Mouse (Mus musculus) MEL-GATA-1-ER (cell line): ENCODE results near the gene Faf2.

Experiments used
- DNase-seq: peaks from one replicate; pipeline ENCODE4 v3.0.0-alpha.2; 2012; ENCODE audit warnings: low read depth; ENCODE audit errors: extremely low read depth

The Faf2 gene

DNA sequence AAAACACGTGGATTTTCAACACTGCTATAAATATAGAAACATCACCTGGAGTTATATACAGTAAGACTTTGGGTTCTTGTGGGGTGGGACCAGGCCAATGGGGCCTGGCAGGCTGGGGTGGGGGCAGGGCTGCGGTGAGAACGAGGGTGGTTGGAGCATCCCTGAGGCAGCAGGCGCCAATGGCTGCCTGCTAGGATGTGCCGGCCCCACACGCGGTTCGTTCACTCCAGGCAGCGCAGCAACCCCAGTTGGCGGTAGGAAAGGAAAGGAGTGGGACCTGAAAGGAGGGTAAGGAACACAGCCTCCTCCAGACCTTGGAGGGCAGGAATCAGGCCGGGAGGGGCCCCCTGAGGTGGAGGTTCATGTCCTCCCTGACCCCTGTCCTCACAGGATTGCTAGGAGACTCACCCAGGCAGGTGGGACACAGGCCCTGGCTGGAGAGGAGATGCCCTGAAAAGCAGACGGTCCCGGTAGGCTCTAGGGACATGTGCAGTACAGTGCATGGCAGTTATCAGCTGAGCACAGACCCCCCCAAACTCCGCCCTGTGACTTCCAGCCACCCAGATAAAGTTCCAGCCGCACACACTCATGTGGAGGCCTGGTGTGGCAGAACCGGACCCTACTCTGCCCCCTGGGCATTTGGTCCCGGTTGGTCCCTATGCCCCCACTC, 58.7 kb downstream of the Faf2 start:
- no peak for DNase-seq

DNA sequence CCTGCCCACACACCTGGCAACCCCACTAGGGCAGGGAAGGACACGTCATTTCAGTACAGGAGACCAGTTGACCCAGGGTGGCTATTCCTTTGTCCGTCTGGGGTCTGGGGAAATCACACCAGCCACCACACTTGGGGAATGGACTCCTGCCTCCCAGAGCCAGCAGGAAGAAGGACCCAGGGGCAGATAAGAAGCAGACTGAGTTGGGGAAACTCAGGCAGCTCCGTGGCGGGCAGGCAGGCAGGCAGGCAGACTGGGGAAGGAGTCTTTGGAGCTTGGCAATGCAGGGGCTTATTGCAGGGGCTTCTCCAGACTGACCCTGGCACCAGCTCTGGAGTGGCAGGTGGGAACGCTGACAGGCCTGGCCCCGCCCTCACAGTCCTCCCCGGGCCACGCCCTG, 59.7 kb downstream of the Faf2 start:
- no peak for DNase-seq

DNA sequence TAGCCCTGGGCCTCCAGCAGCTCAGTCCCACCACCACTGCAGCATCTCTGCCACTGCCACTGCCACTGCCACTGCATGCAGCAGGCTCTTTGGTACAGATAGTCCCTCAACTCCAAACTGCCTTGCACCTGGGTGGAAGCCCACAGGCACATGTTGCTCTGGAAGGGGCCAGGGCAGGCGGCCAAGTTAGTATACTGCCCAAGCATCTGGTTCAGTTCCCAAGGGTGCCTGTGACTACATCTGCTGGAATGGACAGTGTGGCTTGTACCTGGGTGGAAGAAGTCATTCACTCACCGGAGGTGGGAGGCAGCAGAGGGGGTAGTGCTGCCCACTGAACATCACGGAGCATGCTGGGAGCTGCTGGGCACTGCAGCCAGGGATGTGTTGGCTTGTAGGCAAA, 61.7 kb downstream of the Faf2 start:
- no peak for DNase-seq

DNA sequence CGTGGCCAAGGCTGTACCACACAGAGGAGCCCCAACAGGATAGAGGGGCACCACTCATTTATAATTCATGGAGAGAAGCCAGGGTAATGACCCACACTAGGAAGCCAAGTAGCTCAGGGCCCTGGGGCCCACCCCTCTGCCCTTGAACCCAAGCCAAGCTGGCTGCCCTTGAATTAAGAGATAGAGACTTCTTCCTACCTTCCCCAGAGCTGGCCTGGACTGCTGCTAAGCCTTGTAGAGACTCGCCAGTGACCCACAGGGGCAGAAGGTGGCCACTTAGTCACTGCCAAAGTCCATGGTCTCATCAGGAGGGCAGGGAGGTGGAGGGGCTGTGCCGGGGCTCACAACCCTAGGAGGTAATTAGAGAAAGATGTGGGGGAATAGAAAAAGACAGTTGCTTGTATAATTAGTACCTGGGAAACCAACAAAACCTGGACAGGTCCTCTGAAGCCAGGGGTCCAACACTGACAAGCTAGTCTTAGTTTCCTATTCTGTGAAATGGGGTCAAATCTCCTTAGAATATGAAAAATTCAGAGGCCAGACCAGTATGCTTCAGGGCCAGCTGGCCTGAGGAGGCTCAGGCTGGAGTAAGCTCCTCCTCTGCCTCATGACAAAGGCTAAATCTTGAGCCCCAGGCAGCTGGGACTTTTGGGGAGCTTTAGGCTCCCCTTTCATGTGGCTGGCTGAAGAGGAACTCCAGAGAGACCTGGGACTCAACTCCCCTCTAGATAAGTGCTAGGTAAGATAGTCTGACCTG, 62.7 kb downstream of the Faf2 start:
- DNase-seq, result no peak

DNA sequence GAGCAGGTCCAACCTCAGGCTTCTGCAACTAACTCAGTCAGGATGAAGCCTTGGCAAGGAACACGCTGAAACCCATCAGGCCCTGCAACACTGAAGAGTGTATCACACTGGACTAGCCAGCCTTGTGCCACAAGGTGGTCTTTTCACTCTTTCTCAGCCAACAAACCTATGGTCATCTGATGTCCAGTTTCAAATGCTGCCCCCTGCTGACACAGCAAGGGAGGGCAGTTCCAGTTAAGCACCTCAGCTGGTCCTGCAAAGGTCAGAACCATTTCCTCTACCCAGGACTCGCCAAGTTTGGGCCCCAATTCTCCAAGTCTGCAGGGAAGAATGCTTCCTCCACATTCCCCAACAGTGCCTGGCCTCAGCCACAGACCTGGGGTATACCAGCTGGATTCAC, 63.6 kb downstream of the Faf2 start:
- DNase-seq, result no peak

DNA sequence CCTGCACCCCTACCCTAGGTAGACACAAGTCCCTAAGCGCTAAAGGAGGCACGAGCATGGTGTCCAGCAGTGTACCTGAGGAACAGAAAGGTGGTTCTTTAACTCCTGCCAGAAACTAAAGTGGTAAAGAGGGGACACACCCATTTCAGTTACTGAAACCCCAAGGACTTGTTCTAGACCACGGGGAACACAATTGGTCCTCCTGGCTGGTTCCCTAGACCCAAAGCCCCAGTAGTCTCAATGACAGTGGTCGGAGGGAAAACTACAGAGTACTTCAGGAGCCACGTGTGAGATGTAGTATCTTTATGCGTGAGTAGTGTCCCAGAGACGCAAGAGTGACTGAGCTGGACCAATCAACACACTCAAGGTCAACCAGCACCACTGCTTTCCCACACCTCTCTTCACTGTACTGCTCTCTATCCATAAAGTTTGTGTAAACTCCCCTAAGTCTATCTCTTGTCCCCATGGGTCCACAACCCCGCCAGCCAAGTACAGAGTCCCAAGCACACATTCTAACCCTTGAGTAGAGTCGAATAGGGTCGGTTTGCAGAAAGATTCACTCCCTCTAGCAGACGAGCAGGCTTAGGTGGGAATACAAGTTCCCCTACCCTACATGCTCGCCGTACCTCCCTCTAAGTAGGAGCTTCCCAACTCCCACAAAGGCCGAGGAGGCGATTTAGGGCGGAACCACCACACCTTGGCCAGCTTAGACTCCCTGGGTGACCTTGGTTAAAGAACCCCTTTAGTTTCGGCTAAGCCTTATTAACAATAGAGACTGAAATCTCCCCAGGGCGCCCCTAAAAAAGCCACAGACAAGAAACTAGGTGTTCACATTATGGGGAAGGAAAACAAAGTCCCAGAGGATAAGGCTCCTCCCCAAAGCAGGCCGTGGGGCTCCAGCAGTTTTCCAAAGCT, 64.8 kb downstream of the Faf2 start:
- no peak for DNase-seq

DNA sequence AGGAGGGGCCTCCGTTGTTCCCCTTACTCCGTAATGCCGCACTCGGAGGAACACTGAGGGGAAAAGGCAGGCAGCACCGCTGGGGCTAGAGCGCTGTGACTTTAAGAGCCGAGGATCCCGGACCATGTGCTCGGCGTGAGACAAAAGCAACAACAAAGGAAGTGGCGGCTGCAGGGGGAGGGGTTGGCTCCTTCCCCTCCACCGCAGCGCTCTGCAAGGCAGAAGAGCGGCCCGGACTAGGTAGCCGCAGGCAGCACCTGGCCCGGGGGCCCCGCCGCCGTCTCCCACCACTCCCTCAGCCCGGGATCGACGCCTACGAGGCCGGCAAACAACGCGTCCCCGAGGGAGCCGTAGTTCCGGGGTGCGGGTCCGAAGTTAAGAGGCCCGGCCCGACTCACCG, 65.5 kb downstream of the Faf2 start:
- no peak for DNase-seq

DNA sequence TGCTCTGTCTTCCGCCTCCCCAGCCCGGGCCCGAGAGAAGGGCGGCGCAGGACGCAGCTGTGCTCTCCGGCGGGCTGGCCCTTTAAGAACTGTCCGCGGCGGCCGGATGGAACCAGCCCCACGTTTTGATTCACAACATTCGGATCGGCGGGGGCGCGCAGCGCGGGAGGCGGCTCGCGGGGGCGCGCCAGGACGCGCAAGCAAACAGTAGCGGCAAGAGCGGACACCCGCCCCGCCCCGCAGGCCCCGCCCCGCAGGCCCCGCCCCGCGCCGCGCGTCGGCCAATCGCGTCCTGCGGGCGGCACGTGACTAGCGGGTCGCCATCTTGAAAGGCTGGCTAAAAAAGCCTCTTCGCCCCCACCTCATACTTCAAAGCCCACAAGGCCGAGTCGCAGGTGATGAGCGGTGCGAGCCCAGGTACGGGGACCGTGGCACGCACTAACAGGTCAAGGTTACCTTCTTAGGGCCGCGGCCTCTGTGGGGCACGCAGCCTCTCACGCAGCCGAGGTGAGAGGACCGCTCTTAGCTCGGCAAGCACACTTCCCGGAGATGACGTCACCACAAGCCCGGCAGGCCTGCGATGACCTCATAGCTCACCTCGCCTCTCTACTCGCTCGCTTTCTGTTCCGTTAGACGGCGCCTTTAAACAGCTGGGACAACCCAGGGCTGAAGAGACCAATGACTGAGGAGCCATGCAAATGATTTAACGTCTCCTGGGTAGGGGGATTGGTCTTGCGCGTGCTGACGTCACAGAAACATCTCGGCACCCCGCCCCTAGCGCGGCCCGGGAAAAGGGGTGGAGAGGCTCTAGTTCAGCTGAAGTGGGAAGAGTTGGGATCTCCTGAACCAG, 66.2 kb downstream of the Faf2 start:
- DNase-seq, result peak; percentile 96

DNA sequence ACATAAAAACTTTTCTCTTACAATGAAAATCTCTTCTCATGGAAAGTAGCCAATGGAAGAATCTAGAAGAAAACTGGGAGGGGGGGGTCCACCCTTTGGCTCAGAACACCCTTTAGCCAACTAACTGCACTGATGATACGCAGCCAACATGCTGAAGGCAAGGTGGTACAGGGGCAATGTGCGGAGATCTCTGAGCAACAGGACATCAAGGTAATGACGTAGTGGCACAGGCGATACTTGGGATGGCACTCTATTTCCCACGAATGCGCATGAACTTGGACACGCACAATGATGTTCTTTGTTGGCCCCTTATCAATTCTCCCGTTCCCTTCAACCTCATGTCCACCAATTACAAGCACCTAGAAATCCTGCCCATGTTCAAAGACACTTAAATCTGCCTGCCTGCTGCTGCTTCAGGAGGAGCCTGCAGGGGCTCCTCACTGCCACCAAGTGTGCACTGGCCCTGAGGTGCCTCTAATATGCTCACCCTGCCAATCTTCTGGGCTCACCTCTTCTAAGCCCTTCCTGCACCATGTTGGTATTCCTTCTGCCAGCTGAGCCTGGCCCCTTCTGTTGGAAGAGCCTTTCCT, 68.7 kb downstream of the Faf2 start:
- no peak for DNase-seq

DNA sequence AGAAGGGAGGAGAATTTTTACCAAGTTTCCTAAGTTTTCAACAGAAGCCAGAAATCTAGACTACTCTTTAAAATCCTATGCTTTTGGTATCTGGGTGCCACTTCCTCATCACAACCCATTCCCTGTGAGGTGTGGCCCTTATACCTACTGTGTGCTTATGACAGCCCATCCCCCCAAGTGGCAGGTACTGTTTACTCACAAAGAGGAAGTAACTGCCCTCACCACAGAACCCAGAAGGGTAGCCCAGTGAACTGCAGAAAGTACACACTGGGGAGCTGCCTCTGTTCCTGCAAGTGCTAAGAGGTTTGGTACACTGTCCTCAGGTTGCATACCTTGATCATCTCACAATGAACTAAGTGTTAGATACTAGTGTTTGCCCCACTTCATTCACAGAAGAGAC, 70.2 kb downstream of the Faf2 start:
- peak; percentile 70 for DNase-seq

DNA sequence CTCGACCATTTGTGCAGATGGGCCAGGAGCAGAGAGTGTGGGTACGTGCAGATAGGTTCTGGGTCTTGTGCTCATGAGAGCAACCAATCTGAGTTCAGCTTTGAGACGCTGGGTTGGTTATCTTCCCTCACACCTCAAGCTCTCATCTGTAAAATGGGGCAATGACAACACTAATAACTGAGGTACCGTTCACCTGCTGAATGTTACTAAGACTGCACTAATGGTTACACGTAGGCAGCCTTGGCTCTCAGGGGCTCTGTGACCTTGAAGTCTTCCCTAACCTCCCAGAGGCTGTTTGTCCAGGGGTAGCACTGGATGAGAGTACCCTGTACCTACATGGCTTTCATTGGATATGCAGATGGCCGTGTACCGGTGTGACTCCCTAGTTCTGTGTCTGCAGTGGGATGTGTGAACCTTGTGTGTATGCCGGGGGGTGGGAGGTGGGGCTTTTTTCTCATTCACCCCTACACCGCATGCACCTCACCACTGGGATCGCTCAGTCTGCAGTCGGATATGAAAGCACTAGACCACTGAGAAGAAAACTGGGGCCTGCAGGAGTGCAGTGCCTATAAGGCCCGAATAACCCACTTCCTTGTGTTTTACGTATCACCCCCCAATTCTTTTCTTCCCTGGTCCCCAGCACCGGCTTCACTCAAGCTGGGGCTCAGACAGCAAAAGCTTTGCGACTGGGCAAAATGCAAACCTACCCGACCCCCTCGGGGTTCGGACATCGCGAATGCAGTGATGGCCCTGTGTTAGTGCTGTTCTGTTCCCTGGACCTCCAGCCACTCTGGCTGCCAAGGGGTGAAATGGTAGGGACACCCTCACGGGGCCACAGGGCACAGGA, 71.3 kb downstream of the Faf2 start:
- no peak for DNase-seq

DNA sequence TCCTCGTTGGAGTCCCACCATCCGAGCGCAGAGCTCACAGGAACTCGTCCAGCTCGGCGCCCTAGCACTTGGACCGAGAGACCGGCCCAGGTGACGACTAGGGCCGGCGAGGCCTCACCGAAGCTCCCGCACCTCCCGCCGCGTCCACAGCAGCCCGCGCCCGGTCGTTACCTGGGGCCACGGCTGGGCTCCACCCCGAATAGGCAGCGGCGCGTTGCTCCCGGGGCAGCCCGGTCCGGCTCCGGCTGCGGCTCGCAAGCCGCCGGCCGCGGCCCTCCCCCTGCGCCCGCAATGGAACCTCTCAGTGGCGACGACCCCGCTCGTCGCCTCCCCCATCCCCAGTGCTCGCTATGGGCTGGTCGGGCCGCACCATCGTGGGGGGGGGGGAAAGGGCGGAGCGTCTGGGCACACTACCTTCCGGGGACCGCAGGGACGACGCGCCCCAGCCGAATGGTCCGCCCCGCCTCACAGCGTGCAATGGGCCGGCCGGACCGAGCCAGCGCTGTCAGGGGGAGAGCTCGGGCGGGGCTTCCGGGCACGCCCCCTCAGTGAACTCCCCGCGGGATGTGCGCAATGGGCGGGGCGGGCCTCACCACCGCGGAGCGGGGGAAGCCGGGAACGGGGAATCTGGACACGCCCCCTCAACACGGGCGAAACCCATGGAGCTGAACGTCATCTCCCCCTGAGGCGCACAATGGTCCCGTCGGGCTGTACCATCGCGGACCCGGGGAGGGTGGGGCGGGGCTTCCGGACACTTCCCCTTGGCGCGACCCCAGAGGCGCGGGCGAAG, 72.2 kb downstream of the Faf2 start, which contains the start of gene Rnf44:
Gene Rnf44, minus strand, starts transcription at position 350 of the 790 bp plus-strand sequence.
- peak; percentile 95 for DNase-seq

DNA sequence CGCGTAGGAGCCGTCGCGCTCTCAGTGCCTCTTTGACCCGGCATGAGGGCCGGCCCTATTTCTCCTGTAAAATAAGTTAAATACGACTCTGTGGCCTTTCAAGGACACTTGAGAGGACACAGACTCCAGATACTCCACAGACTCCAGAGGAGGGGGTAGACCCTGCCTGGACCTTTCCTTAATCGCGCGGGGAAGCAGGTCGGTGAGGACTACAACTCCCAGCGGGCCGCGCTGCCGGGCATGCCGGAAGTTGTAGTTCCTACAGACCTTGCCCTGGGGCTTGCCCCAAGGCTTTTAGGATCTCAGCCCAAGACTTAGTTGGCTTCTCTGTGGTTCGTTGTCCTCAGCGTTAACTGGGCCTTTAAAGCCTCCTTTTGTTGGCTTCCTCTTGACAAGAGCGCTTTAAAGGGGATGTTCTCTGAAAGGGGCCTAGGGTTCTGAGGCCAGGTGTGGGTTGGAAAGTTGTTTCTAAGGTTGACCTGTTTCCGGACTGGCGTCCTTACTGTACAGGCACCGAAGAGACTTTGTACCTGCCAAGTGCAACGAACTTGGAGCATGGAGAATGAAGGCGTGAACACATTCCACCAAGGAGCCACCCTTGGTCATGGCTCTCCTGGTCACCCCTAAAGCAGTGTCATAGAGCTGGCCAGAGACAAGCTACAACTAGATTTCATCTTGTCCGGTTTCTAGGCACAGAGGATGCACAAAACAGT, 72.9 kb downstream of the Faf2 start:
- peak; percentile 78 for DNase-seq

DNA sequence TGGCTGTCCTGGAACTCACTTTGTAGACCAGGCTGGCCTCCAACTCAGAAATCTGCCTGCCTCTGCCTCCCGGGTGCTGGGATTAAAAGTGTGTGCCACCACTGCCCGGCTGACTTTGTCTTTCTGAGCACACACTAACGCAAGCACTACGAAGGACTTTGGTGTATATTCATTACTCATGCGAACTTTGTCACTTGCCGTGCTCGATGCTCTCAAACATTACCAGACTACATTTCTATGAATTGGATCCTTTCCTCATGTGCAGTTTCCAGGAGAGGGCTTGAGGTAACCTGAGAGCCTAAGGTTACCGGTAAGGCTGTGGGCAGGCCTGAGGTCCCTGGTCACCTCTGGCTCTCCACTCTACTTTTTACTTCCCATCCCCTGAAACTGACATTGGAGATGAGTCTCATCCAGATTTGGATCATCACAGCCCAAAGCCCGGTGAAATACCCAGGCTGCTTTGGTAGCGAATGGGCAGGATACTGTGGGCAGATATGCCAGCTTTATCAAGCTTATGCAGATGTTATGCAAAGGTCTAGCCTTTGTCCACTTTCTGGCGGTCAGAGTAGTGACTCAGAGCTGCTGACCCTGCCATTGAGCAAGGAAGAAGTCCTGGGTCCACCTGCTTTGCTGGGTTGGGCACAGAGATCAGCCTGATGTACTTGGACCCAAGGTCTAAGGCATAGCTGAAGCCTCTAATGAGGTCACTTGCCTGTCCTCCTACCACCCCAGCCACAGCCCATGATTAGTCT, 74.1 kb downstream of the Faf2 start:
- DNase-seq, result no peak

DNA sequence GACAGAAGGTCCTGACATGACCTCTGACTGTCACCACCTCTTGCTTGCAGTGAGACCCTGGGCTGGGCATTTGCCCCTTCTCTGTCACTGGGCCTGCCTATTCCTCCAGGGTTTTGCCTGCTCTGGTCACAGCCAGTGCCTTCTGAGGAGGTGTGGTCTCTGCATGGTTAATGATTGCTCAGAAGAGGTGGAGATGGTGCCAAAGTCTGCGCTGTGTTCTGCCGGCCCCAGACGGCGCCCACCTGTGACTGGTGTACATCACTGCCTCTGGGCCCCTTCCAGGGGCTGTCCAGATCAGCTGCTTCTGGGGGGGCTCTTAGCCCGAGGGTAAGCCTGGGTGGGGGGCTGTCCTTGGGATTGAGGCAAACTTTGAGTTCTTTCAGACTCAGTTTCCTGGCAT, 79.7 kb downstream of the Faf2 start, which contains the start of gene Cdhr2:
Gene Cdhr2, plus strand, starts transcription at position 219 of the 400 bp plus-strand sequence.
- DNase-seq, result no peak

DNA sequence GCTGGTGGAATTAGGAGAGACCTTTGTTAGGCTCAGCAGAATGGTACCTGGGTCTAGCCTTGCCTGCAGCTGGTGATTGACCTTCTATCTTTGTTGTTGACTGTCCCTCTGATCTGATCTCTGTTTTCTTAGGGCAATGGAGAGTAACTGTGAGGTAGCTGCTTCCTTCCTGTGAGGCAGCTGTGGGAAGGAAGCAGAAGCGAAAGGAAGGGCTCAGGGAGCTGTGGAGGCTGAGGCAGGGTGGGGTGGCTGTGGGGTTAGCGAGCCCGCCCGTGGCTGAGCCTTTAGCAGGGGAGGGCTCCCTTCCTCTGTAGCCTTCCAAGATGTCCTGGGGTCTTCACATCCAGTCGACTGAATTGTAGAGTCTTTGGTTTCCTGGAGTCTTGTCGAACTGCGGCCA, 80.9 kb downstream of the Faf2 start:
- no peak for DNase-seq

DNA sequence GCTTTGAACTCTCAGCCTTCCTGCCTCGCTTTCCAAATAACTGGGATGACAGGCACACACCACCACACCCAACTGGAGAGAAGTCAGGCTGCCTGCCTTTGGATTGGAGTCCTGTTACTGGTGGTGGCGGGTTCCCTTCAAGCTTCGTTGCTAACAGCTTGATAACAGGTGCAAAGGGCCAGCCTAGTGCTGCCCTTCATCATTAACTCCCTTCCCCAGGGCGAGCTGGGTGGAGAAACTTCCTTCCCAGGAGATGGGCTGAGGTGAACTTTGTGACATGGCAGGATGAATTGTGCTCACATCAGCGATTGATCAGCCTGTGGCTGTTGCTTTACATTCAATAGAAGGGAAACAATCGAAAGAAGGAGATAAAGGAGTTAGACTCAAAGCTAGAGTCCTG, 83.3 kb downstream of the Faf2 start:
- DNase-seq, result no peak

DNA sequence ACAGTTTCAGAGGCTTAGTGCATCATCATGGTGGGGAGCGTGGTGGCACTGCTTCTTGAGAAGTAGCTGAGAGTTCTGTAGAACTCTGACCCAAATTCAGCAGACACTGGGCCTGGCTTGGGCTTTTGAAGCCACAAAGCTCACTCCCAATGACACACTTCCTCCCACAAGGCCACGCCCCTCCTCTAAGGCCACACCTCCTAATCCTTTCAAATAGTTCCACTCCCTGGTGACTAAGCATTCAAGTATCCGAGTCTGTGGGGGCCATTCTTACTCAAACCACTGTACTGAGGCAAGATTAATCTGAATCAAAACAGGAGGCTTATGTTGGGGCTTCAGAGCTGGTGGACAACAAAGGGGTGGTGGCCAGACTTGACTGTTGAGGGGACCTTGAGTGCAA, 89.3 kb downstream of the Faf2 start:
- DNase-seq, result no peak
